Mouse (Mus musculus) megakaryocyte, adult 5-6 weeks (primary cell): ENCODE results near the gene Islr. TPM values are rescaled to one million over a fixed set of nuclear protein-coding genes. Genes with fewer than 3 reads are reported as not detected.
"Not testable (repeated sequence)": the region's sequence is repeated elsewhere in the genome, so short reads cannot be mapped to it uniquely, and the experiment has no call there.

Experiments used
- ATAC-seq: 2 replicates; pipeline ENCODE4 v1.8.0; 2016; ENCODE audit warnings: mild to moderate bottlenecking, inconsistent platforms; ENCODE audit not compliant: poor library complexity, severe bottlenecking
- total RNA-seq, 2 experiments: library from RNA; stranded (forward) in 1 of 2; stranded (reverse) in 1 of 2; fragments of 153-499, 151-499 nt in 1 of 2; fragments of 221-1000, 200-1000 nt in 1 of 2; gene quantifications; 2 replicates each; pipeline versions ENCODE4 v1.2.3 to v1.2.4; 2015 to 2017

Islr gene
- total RNA-seq (2015) (0.16 and 0.33 TPM in 2 replicates), total RNA-seq (2017) (not detected in 2 replicates)

GRCm38 (mm10) chr9:58203516-58204447, at the start of gene Islr, which contains the start of gene Islr2:
Gene Islr, minus strand, starts transcription at chr9:58204306.
Gene Islr2, minus strand, starts transcription at chr9:58204319.
- ATAC-seq, result peak; percentile 83

GRCm38 (mm10) chr9:58253805-58254122, 49.7 kb upstream of the Islr start:
- ATAC-seq, result not testable (repeated sequence)

- peak; percentile 91 for ATAC-seq
Observed at GRCm38 (mm10) chr9:58253033-58253804, 49.1 kb upstream of the Islr start, which contains the start of gene Stoml1. Gene Stoml1, plus strand, starts transcription at chr9:58253164.

GRCm38 (mm10) chr9:58250730-58251129, 46.6 kb upstream of the Islr start:
- not testable (repeated sequence) for ATAC-seq

GRCm38 (mm10) chr9:58250322-58250721, 46.2 kb upstream of the Islr start:
- ATAC-seq, result no peak

DNA sequence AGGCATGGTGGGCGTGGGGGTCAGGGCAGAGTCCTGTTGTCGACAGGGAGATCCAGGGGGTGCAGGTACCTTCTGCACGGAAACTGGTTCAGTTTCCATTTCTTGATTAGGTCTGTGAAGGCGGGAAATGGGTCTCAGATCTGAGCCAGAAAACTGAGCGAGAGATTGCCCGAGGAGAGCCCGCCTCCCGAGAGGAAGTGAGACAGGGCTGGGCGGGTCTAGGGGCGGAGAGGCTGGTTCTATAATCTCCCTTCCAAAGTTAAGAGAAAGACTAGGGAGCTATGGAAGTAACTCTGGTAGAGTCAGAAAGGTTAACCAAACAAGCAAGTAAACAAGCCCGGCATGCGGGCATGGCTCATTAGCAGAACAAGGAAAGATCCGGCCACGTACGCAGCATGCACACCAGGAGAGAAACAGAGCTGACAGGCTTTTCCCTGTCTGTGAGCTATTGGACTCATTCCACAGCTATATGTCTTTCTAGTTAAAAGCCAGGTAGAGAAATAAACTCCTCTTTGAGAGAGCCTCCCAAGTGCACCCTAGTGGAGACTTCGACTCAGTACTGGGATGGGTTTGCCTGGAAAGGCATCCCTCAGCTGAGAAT, 45.6 kb upstream of the Islr start, which contains the start of gene Pml:
Gene Pml, minus strand, starts transcription at position 195 of the 601 bp plus-strand sequence.
- ATAC-seq, result peak; percentile 46

GRCm38 (mm10) chr9:58248746-58249413, 44.8 kb upstream of the Islr start:
- ATAC-seq, result no peak

DNA sequence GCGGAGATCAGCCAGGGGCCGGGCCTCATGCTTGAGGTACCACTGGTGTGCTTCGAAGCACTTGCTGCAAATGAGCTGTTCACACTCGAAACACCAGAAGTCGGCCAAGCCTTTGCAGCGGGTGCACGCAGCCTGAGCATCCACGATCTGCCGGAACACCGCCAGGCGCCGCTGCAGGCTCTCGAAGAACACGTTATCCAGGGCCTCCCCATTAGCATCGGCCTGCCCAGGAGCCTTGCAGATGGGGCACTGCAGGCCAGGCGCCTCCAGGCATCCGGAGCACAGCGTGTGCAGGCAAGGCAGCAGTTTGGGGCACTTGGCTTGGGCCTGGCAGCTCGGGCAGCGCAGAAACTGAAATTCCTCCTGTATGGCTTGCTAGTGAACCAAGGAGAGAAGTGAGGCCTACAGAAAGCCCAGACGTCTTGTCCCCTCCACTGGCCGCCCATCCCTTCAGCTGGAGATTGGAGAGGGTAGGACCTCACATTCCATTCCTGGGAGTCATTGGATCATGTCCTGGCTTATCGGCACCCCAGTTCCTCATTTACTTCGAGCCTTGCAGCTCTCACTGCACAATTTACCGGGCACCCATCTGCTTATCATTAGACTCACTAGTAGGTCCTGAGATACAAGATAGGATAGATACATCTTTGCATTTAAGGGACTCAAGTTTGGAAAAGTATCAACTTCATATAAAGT, 43.1 kb upstream of the Islr start:
- ATAC-seq, result peak; percentile 81

DNA sequence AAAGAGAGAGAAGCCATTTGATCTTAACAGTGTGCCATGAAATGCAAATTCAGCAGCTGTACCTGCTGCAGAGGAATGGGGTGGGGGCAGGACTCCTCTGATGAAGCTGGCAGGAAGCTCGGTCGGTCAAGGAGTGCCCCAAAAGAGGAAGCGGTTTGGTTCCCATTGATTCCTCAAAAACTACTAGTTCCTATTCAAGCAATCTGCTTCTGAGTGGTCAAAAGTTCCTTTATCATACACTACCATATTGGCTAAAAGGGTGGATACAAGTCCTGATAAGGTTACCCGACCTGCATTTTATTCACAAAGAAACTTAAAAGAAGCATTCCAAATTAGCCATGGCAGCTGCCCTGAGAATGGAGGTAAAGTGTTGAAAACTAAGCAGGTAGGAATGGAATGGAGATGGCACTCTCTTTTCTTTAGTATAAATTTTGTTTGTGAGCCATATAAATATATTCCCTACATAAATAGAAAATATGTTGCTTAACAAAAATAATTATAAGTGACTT, 42.0 kb upstream of the Islr start:
- ATAC-seq, result peak; percentile 69

- ATAC-seq, result no peak
Observed at GRCm38 (mm10) chr9:58243696-58244095, 39.6 kb upstream of the Islr start.

GRCm38 (mm10) chr9:58242696-58243095, 38.6 kb upstream of the Islr start:
- no peak for ATAC-seq

GRCm38 (mm10) chr9:58241780-58242485, 37.8 kb upstream of the Islr start:
- no peak for ATAC-seq

DNA sequence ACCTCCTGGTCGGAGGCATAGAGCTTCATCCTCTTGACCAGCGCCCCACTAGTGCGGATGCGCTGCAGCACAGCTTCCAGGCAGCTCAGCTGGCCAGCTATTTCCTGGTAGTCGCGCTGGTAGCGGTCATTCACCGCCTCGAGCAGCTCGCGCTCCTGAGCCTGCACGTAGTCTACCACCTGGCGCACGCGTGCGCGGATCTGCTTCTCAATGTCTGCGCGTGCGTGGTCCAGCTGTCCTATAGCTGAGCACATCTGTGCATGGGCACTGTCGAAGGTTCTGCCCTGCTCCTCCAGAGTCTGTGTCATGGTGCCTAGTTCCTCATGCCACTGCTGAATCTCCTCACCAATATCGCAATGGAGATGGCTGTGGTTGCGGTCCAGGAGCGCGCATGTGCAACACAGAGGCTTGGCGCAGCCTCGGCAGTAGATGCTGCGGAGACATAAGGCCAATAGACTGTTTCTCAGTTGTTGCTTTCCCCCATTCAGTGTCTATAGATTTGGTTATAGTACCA, 30.5 kb upstream of the Islr start:
- peak; percentile 57 for ATAC-seq

DNA sequence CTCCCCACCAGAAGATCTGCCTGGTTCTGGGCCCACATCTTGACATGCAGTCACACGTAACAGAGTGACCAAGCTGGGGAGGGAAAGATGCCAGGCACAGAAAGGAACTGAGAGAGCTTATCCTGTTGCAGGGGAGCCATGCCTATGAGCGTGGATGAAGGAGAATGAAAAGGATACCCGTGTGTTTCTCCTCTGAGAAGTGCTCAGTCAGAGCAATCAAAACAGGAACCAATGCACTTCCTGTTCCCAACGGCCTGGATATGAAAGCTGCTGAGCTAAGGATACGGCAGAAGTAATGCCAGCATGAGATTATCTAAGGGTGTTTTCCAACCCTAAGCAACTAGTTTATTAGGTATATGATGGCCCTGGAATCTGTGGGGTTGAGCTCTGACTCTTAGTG, 28.3 kb upstream of the Islr start:
- peak; percentile 91 for ATAC-seq

DNA sequence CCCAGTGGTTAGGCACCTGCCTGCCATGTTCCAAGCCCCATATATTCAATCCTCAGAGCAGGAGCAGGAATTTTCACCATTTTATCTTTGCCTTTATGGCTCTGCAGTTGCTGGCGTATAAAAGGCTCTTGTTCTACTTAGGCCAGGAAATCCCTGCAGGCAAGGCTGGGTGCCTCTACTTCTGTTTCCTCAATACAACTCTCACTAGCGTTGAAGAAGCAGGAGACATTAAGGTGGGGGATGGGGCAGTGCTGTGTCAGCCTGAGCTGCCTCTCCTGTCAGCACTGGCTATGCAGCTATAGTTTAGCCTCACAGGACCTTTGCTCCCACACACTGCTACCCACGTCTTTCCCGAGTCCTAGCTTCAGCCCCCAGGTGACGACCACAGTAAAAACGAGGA, 27.6 kb upstream of the Islr start:
- ATAC-seq, result peak; percentile 41; the same call in 1 of the 2 replicates

GRCm38 (mm10) chr9:58228777-58229466, 24.8 kb upstream of the Islr start:
- no peak for ATAC-seq

DNA sequence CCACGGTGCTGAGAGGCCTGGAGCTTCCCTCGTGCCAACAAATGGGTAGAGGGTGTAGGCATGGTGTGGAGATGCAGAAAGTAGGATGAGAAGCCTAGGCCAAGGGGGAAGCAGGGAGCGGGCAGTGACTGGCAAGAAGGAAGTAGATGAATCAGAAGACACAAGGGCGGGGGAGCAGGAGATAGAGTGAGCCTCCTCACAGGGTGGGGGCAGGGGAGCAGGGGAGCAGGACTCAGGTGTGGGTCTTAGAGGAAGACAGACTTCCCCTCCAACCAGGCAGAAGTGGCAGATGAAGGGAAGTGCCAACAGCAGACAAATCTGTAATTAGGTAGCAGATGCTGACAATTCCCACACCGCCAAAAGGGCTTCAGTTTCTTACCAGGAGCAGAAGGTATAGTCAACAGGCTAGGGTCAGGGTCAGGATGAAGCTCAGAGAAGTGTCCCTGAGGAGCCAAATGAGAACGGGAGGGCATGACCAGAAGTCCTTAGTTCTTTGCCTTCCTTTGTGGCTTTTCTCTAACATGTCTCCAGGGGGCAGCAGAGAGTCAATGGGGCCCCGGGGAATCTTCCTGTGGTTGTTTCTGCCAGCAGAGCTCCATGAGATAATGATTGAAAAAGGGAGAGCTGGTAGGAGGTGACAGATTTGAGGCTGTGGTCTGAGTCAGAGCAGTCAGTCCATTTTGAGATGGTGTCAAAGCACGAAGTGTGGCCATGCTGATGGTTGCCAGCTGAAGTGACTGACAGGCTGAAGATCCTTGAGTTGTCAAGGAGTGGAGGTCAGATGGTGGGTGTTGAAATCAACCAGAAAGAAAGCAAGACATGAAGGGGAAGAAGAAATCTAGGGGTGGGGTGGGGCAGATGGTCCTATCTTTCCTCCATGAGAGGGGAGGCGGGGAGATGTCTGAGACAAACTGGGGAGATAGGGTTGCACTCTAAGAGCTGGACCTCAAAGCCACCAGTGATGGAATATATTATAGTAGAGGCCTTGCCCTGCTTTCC, 22.1 kb upstream of the Islr start:
- ATAC-seq, result peak; percentile 82
